Mouse (Mus musculus): Measurements from ENCODE around the gene Chil1. TPM values are rescaled to one million over a fixed set of nuclear protein-coding genes. Genes with fewer than 3 reads are reported as not detected.

The Chil1 gene
- total RNA-seq, 2 experiments from 2014 or later: 120 to 137 TPM

DNA sequence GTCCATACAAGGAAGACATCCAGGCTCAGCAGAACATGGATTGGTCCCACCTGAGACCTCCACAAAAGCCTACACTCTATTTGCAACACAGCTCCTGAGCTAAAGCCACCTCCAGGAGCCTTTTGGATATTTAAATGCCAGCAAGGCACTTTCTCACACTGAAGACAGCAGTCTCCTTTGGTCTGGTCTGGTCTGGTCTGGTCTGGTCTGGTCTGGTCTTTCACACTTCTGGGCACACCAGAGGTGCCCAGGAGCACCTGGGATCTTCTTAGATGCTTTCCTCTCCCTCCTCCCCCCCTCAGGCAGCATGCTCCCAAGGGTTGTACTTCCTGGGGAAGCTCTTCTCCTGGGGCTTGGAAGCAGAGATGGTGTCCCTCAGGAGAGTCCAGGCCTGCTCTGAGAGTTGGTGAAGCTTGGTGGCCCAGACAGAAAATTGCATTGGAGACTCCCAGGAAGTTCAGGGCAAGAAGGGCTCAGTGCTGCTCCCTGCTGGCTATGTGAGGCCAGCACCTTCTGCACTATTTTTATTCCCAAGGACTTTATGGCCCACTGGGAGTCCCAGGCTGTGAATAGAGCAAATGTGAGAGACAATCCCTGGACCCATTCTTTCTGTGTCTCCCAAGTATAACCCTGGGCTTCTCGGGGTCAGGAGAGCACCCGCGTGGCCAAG is 19.9 kb downstream of the Chil1 start:
- ATAC-seq (ENCODE audit: poor library complexity, severe bottlenecking): peak; percentile 72

DNA sequence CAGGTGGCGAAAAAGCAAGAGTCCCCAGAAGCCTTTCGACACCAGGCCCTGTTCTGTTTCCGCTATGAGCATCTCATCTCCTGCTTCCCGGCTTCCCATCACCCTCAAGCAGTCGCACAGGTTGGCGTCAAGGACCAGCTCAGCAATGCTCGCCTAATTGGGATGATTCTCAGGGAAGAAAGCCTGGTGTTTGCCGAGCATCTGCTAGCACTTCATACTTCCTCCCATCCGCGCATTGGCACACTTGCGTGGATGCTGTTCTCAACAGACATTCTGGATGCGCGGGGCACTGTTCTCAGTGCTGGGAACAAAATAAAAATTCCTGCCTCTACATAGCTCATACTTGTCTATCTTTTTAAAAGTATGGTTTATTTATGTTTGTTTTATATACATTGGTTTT is 22.3 kb downstream of the Chil1 start:
- no peak for ATAC-seq (ENCODE audit: poor library complexity, severe bottlenecking)

DNA sequence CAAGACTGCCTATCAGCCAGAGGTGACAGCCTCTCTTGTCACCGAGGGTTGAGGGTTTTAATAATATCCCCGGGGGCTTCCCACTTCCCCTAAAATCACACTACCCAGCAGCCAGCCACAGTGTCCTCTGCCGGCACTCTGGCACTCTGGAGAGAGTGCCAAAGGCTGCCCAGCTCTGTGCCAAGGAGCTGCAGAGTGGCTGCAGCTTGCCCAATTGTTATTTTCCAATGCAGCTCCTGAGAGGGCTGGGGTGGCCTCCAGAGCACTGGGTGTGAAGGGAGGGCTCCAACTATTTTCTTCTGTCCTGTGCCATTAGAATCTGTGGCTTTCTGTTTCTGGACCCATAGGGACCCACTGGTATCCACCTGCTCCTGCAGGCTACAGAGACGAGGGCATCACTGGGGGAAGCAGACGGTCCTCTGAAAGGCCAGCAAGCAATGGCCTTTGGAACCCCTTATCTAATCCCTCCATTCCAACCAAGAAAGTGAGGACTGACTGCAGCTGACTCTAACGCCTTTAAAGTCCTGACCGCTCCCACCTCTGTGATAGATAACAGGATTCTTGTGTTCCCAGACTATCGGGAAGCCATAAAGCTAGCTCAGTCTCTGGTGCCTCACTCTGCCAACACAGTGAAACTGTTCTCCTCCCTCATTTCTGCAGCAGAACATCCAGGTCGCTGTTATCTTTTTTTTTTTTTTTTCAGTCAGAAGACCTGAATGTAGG is 23.5 kb downstream of the Chil1 start:
- no peak for ATAC-seq (ENCODE audit: poor library complexity, severe bottlenecking)

DNA sequence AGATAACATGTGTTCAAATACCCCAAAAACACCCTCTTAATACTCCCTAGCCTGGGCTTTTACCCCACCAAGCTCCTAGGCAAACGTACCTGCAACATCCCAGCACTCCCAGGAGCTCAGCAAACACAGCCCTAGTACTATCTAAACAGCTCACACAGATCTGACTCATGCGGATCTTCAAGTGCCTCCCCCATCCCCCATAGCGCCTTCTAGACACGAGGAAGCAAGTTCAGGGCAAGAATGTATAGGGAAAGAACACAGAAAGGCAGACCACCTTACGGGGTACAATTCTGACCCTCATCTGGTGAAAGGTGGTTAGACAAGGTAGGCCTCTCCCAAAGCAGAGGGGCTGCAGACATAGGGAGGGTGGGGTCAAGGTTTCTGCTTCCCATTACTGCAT is 24.1 kb downstream of the Chil1 start:
- no peak for ATAC-seq (ENCODE audit: poor library complexity, severe bottlenecking)

DNA sequence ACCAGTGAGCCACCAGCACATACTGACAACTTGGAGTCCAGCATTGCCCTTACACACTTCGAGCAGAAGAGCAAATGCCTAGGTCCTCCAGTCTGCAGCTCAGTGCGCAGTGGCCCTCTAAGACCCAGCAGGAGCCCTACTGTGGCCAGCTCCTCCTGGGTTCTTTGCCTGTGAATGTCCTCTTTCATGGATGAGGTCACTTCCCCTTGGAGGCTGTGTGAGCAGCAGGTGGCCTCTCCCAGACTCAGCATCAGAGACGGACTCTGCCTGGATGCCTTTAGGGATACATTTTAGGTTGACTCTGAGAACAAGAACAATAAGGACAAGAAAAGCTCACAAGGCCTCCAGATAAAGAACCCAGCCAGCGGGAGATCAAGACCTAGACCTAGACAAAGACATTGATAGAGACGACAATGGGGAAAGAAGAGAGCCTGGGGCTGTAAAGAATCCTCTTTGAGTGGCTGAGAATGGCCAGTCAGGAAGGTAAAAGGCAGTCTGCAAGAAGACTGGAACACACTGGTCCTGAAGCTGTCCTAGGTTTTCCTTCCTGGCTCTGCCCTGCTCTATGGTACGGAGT is 28.3 kb downstream of the Chil1 start:
- ATAC-seq (ENCODE audit: poor library complexity, severe bottlenecking): no peak

DNA sequence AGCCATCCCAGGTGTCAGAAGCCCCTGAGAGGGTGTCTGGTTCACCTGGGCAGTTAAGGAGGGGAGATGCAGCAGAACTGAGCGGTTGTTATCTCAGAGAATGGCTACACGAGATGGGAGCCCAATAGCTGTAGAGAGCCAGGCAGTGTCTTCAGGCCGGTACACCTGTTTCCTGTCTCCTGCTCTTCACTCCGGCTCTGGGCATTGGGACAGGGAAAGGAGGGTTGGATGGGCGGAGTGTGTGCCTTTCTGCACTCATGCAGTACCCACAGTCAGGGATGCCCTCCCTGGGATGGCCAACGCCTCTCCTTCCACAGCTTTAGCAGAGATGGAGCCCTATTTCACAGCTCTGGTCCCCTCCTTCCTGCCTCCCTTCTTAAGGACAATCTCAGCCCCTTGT is 29.1 kb downstream of the Chil1 start:
- no peak for ATAC-seq (ENCODE audit: poor library complexity, severe bottlenecking)

DNA sequence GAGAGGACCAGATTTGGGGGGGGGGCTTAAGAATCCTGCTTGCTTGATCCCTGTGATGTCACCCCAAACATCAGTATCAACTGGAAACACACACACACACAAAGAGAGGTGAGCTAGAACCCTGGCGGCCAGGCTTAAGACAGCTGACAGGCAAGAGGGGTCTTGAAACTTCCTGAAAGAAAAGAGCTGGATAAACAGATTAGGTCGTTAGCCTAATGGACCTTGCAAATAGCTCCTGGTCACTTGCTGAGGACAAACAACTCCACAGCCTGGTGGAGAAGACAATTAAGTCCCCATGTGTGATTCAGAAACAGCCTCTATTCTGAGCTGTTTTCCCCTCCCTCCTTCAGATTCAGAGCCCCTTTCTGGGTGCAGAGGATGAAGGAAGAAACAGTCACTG is 29.7 kb downstream of the Chil1 start:
- ATAC-seq (ENCODE audit: poor library complexity, severe bottlenecking): no peak

DNA sequence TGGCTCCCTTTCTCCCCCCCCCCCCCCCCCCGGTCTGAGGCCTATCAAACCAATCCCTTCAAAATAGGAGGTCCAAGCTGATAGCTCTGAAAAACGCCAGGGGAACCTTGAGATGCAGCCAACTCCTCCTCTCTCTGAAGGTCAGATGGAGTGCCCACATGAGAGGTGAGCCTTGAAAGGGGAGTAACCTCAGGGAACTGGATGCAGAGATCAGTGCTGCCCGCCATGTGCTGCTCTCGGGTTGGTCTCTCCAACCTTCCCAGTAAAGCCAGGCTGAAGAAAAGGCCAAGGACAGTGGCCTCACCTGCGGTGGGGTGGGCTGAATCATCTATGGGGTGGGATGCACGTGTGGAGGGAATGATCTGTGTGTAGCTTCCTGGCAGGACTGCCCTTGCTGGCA is 30.4 kb downstream of the Chil1 start:
- no peak for ATAC-seq (ENCODE audit: poor library complexity, severe bottlenecking)

DNA sequence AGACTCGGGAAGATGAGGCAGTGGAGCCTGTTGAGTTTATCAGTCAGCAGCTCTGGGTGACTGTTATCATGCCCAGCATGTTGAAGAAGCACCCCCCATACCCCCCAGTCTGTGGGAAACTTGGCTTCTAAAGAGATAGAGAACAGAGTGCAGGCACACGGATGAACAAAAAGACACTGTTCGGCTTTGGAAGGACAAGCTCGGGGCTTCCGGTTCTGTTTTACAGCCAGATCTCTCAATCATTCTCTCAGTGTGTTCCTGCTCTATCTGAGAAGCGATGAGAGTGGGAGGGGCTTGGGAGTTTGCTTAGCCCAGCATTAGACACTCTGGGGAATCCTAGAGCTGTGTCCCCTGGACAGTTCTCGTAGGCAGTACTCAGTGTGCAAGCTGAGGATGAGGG is 31.4 kb downstream of the Chil1 start:
- no peak for ATAC-seq (ENCODE audit: poor library complexity, severe bottlenecking)

DNA sequence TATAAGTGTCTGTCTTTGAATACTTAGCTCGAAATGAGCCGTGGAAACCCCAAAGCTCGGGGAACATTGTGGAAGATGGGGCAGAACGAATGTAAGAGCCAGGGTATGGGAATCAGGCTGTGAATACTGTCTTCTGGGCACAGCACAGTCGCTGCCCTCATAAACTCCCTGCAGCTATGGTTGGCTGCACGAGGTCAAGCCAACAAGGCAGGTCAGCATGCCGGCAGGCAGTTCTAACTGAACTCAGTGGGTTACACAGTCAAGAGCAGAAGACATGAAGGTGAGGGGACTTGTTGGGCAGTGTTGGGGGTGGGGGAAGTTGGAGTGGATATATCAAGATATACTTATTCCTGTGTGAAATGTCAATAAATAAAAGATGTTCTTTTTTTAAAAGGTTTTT is 33.1 kb downstream of the Chil1 start:
- ATAC-seq (ENCODE audit: poor library complexity, severe bottlenecking): no peak

DNA sequence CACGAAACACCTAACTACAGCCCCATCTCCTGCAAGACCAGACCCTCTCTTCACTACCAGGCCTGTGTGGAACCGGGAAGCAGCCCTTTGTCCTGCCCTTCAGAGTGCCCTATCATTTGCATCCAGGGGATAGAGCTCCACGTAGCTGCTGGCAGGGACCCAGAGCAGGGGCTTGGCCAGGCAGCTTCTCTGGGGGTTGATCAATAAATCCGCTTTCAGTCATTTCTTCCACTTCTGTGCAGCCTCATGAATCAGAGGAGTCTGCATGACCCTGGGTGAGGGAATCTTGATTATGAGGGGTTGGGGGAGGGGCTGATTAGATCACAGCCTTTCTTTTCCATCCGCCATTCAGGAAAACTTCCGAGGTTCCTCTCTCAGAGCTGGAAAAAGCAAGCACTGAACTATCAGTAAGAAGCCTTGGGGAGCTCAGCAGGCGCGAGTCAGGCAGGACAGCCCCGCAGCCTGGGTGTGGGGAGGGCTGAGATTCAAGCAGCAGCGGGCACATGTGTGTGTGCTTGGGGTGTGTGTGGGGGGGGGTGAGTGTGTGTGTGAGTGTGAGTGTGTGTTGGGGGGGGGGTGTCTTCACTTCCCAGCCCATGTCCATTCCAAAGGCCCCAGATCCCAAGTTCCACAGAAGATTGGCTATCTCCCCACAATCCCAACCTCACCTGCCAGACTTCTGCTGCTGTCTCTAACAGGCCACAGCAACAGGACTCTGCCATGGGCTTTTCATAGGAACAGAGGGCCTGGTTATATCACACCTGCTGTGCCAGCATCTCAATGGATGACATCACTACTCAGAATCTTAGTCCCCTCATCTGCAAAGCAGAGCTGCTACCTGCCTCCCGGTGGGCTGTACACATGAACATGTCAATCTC is 34.0 kb downstream of the Chil1 start:
- no peak for ATAC-seq (ENCODE audit: poor library complexity, severe bottlenecking)

DNA sequence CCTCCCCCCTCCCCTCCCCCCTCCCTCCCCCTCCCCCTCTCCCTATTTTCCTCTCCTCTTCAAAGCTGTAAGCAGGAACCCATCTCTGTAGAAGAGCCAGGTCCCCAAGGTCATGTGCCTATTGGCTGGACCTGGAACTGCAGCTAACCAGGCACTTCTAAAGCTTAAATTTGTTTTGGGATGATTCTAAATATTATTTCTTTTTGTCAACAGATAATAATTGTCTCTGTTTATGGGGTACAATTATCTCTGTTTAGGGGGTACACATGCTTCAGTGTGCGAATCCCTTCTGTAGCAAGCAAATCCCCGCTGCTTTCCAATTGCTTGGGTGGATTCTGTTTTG is 34.6 kb downstream of the Chil1 start:
- ATAC-seq (ENCODE audit: poor library complexity, severe bottlenecking): no peak

DNA sequence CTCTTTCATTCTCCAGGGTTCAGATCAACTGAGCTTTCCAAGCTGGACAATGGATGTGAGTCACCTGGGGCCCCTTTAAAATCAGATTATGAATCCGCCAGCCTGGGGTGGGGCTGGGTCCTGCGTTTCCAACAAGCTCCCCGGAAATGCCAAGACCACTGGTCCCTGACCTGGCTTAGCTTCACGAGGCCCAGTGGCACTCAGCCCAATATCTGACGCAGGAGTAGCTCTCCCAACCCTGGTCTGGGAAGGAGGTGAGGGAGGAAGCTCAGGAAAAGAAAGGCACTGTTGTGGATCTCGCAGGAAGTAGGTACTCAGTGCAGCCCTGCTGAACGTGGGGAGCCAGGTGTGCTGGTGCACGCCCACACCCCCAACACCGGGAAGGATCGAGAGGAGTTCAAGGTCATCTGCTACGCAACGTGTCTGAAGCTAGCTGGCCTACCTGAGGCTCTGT is 35.1 kb downstream of the Chil1 start:
- no peak for ATAC-seq (ENCODE audit: poor library complexity, severe bottlenecking)

DNA sequence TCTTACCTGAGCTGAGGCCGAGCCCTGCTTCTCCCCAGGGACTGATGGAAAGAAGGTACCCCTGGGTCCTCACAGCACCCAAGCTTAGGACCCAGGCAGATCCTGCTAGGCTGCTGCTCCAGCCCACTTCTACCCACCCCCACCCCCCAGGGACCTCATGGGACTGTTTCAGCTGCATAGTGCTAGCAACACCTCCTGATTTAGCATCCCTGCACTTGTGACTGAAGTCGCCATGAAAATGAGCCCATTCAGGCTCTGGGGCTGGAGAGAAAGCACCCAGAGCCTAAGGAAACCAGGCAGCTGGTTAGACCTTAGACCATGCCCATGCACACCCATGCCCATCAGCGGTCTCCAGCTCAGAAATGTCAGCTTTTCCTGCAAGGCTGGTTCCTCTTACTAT is 36.0 kb downstream of the Chil1 start:
- no peak for ATAC-seq (ENCODE audit: poor library complexity, severe bottlenecking)

DNA sequence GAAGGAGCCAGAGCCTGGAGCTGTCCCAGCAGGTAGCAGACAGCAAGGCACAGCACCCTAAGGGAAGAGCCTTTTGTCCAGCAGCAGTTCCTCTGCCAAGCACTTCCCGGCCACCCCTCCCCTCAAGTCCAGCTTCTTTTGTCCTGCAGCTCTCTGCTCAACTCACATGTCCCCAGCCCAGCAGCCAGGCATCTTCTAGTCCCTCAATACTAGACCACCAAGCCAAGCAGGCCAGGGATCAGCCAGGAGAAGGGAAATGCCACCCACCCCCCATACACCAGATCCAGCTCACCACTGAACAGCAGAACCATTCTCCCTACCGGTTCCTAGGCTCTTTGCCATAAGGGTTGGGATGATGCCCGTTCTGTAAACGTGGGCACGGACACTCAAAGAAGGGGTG is 37.6 kb downstream of the Chil1 start:
- no peak for ATAC-seq (ENCODE audit: poor library complexity, severe bottlenecking)

DNA sequence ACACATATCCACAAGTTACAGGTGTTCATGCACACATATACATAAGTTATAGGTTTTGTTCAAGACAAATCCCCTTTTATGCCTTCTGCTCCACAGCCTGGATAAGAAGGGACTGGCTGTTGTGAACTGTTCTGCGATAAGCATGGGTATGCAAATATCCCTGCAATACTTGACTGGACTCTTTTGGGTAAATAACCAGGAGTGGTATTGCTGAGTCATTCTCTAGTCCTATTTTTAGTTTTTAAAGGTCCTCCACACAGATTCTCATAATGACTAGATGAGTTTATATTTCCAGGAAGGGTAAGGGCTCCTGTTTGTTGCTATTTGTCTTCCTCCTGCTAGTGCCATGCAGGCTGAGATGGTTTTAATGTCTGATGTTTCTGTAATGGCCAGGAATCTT is 39.2 kb downstream of the Chil1 start:
- ATAC-seq (ENCODE audit: poor library complexity, severe bottlenecking): no peak

DNA sequence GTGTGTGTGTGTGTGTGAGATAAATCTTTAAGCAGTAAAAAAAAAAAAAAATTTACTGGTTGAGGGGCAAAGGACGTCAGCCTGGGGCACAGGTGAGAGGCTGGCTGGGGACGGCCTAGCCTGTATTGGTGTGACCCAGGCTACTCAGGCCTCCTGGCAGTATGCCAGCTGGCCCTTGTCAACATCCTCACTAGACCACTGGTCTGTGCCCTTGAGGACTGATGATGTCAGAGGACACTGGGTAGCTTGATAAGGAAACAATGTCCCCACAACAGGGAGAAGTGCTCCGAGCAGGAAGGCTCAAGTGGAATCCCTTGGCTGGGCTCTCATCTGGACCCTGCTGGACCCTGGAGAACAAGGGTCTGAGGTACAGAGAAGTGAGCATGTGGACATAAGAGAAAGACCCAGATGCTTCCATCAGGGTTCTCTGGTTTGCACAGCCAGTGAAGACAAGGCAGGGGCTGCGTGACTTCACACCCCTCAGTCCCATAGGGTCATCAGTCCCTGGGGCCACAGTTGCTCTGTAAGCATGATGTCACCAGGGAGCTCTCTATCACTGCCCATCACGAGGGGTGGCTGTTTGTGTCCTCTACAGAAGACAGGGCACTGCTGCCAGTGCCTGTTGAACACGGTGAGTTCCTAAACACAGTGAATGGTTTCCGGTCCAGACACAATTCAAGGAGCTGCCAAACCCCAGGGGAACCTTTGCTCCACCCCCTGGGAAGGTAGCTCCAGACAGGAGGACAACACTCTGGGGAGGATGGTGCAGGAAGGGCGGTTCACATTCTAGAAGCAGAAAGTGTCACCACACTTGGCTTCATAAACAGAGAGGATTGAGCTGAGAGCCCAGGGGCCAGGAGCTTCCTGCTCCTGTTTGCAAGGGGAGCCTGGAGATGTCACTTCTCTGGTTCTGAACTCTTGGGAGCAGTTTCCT is 40.4 kb downstream of the Chil1 start:
- ATAC-seq (ENCODE audit: poor library complexity, severe bottlenecking): no peak

DNA sequence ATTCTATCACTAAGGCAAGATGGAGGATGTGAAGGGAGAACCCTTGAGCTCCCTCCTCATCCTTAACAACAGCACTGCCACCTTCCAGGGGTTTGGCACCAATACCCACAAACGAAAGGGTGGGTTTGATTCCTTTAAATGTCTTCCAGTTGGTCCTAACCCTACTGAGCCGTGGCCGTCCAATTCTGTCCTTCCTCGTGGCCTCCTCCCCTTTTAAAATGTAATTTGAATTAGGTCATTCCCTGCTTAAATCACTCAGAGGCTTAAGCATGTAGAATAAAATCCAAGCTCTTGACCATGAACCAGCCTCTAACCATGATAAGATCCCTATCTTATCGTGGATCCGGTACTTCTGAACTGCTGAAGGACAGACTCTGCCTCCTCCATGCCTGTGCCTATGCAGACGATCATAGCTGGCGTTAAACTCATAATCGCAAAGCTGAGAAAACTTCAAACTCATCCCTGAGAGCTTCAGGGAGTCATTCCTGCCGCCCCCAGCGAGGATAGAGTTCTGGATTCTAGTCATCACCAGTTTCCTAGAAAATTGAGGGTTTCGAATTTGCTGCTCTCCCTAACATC is 42.8 kb downstream of the Chil1 start:
- ATAC-seq (ENCODE audit: poor library complexity, severe bottlenecking): no peak

DNA sequence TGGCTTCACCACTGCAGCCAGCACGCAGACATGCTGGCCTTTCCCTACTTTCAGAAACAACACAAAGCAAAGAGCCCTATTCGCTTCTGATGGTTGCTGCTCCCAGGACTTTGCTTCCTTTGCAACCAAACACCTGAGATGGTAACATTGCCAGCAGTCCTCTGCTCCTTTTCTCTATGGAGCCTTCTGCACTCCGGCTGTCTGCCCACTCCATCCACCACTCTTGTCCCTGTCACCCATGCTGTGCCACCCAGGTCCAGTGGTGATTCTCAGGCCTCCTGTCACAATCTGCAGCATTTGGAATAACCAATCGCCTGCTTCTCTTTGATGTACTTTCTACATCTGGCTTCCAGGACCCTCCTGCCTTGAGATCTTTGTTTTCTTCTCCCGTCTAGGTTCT is 43.4 kb downstream of the Chil1 start:
- ATAC-seq (ENCODE audit: poor library complexity, severe bottlenecking): no peak

DNA sequence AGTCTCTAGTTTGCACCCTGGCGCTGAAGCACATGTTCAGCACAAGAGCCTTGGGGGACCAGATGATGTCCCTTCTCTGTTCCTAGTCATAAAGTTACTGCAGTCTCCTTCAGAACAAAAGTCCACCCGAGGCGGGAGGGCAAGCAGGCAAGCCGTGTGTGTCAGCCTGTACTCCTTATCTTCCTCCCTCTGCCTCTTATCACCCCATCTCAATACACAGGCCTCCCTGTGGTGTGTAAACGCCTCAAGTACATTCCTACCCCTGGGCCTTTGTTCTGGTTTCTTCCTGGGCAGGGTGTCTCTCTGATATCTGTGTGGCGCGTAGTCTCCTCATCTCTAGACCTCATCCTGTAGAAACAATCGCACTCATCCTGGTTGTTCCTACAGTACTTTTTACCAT is 44.8 kb downstream of the Chil1 start:
- no peak for ATAC-seq (ENCODE audit: poor library complexity, severe bottlenecking)
